Mouse (Mus musculus) lung, adult 2 months (tissue): ENCODE results near the gene Camta1.

Experiments used
- CTCF ChIP-seq: fragments of 200-500 bp; IDR thresholded peaks from 2 replicates; pipeline ENCODE4 v1.5.1; 2011; ENCODE audit warnings: mild to moderate bottlenecking, low read length, control low read depth; ENCODE audit not compliant: insufficient read depth
- POLR2A ChIP-seq: fragments of 200-500 bp; IDR thresholded peaks from 2 replicates; pipeline ENCODE4 v1.6.1; 2011; ENCODE audit warnings: low read depth, mild to moderate bottlenecking, control low read depth, low read length, borderline replicate concordance; ENCODE audit errors: extremely low read depth

DNA sequence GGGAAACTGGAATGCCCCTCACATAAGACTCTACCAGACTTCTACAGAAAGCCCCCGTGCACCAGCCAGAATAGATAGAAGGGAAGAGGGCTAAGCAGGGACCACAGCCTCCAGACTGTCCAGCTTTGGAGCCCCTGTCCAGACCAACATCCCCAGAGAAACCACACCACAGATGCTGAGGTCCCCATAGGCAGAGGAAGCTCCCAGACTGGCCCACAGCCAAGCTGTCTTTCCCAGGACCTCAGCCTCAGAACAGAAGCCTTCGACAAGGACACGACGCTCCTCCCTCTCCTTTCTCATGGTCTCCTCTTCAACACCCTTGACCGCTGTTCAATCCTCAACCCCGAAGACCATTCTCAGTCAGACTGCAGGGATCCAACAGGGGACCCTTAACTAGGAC lies 148.0 kb downstream of the Camta1 start:
- no peak for TF ChIP-seq CTCF
- TF ChIP-seq POLR2A = no peak
